Mouse (Mus musculus) CH12.LX (cell line): ENCODE measurements around the gene Slc28a1. TPM values are rescaled to one million over a fixed set of nuclear protein-coding genes. Genes with fewer than 3 reads are reported as not detected.
A peak's percentile ranks its signal among the peaks of the same experiment; 100 is the strongest.

Experiments
- DNase-seq: peaks from one replicate; pipeline ENCODE4 v3.0.0-alpha.2; 2013; ENCODE audit errors: extremely low read depth
- H3K27ac ChIP-seq: 2 replicates; pipeline ENCODE4 v1.5.1; 2012; ENCODE audit warnings: low read depth, mild to moderate bottlenecking, control low read depth, moderate library complexity; ENCODE audit not compliant: insufficient read depth
- H3K27me3 ChIP-seq: replicated peaks from 2 replicates; pipeline ENCODE3; 2012; ENCODE audit warnings: inconsistent platforms
- H3K36me3 ChIP-seq, 2 experiments: replicated peaks in 1 of 2; 2 replicates each; pipeline versions ENCODE3 to v1.6.1; 2012; ENCODE audit warnings: inconsistent platforms in 1 of 2, low read length in 1 of 2, mild to moderate bottlenecking in 1 of 2, mixed read lengths in 1 of 2, moderate library complexity in 1 of 2; ENCODE audit not compliant: control insufficient read depth in 1 of 2, insufficient read depth in 1 of 2
- H3K4me1 ChIP-seq, 2 experiments: 2 replicates each; pipeline ENCODE4 v1.6.1; 2012; ENCODE audit warnings: inconsistent platforms in 1 of 2, moderate library complexity in 1 of 2; ENCODE audit not compliant: insufficient read depth in 2 of 2, control insufficient read depth in 1 of 2
- H3K4me2 ChIP-seq: 2 replicates; pipeline ENCODE4 v1.6.1; 2012; ENCODE audit warnings: low read depth, mild to moderate bottlenecking, control low read depth; ENCODE audit not compliant: poor library complexity, insufficient read depth, severe bottlenecking
- H3K4me3 ChIP-seq, 3 experiments: fragments of 150-350 bp in 1 of 3; sonication (generic) in 1 of 3; replicated peaks in 1 of 3; 2 replicates each; pipeline versions ENCODE3 to v1.5.1; 2011 to 2012; ENCODE audit warnings: low read depth in 2 of 3, low read length in 2 of 3, mild to moderate bottlenecking in 2 of 3, moderate library complexity in 2 of 3, control low read depth in 1 of 3, improper control_type of control experiment in 1 of 3, inconsistent platforms in 1 of 3, mixed read lengths in 1 of 3; ENCODE audit not compliant: poor library complexity in 1 of 3
- H3K79me2 ChIP-seq: replicated peaks from 2 replicates; pipeline ENCODE4 v1.6.1; 2012; ENCODE audit warnings: mild to moderate bottlenecking, moderate library complexity; ENCODE audit not compliant: control insufficient read depth, poor library complexity, insufficient read depth, severe bottlenecking; ENCODE audit errors: extremely low read depth
- H3K9ac ChIP-seq: 2 replicates; pipeline ENCODE4 v1.6.1; 2012; ENCODE audit warnings: low read depth, mild to moderate bottlenecking, control low read depth, moderate library complexity; ENCODE audit not compliant: insufficient read depth
- H3K9me3 ChIP-seq: replicated peaks from 2 replicates; pipeline ENCODE3; 2012; ENCODE audit warnings: low read length, inconsistent platforms, mixed read lengths
- BHLHE40 ChIP-seq: IDR thresholded peaks from 2 replicates; pipeline ENCODE4 v1.6.1; 2011; ENCODE audit warnings: mild to moderate bottlenecking, low read depth, low read length, improper control_type of control experiment
- CHD1 ChIP-seq: IDR thresholded peaks from 2 replicates; pipeline ENCODE4 v1.6.1; 2012; ENCODE audit warnings: low read depth, low read length, improper control_type of control experiment, inconsistent platforms
- CHD2 ChIP-seq: IDR thresholded peaks from 2 replicates; pipeline ENCODE4 v1.6.1; 2011; ENCODE audit warnings: low read length, improper control_type of control experiment
- ELF1 ChIP-seq: IDR thresholded peaks from 2 replicates; pipeline ENCODE4 v1.6.1; 2014; ENCODE audit warnings: low read depth, mild to moderate bottlenecking, inconsistent platforms, low read length, improper control_type of control experiment
- EP300 ChIP-seq: IDR thresholded peaks from 2 replicates; pipeline ENCODE4 v1.6.1; 2011; ENCODE audit warnings: low read length, improper control_type of control experiment
- HCFC1 ChIP-seq: IDR thresholded peaks from 2 replicates; pipeline ENCODE4 v1.6.1; 2012; ENCODE audit warnings: low read depth, mild to moderate bottlenecking, inconsistent platforms, low read length, improper control_type of control experiment
- KAT2A ChIP-seq: IDR thresholded peaks from 2 replicates; pipeline ENCODE4 v1.6.1; 2012; ENCODE audit warnings: low read length, improper control_type of control experiment, inconsistent platforms; ENCODE audit not compliant: insufficient replicate concordance
- MAFK ChIP-seq: IDR thresholded peaks from 2 replicates; pipeline ENCODE4 v1.6.1; 2011; ENCODE audit warnings: low read length, improper control_type of control experiment; ENCODE audit not compliant: insufficient replicate concordance
- MAZ ChIP-seq: IDR thresholded peaks from 2 replicates; pipeline ENCODE4 v1.6.1; 2012; ENCODE audit warnings: low read depth, mild to moderate bottlenecking, inconsistent platforms, low read length, improper control_type of control experiment, moderate library complexity
- MXI1 ChIP-seq: IDR thresholded peaks from 2 replicates; pipeline ENCODE4 v1.6.1; 2011; ENCODE audit warnings: mild to moderate bottlenecking, low read depth, low read length, improper control_type of control experiment
- NELFE ChIP-seq: IDR thresholded peaks from 2 replicates; pipeline ENCODE4 v1.6.1; 2011; ENCODE audit warnings: low read depth, low read length, improper control_type of control experiment
- POLR2A ChIP-seq: IDR thresholded peaks from 2 replicates; pipeline ENCODE4 v1.6.1; 2011; ENCODE audit warnings: low read depth, mild to moderate bottlenecking, improper control_type of control experiment, low read length
- RAD21 ChIP-seq: IDR thresholded peaks from 2 replicates; pipeline ENCODE4 v1.6.1; 2011; ENCODE audit warnings: low read depth, mild to moderate bottlenecking, low read length, improper control_type of control experiment, moderate library complexity
- SIN3A ChIP-seq: IDR thresholded peaks from 2 replicates; pipeline ENCODE4 v1.6.1; 2012; ENCODE audit warnings: low read length, improper control_type of control experiment, inconsistent platforms
- TBP ChIP-seq: conservative IDR thresholded peaks from 2 replicates; pipeline ENCODE4 v1.6.1; 2011; ENCODE audit warnings: low read depth, low read length, improper control_type of control experiment
- USF2 ChIP-seq: conservative IDR thresholded peaks from 2 replicates; pipeline ENCODE4 v1.6.1; 2011; ENCODE audit warnings: low read depth, low read length, improper control_type of control experiment
- ZC3H11A ChIP-seq: IDR thresholded peaks from 2 replicates; pipeline ENCODE4 v1.6.1; 2012; ENCODE audit warnings: low read depth, mild to moderate bottlenecking, inconsistent platforms, low read length, improper control_type of control experiment
- ZKSCAN1 ChIP-seq: IDR thresholded peaks from 2 replicates; pipeline ENCODE4 v1.6.1; 2012; ENCODE audit warnings: low read depth, inconsistent platforms, low read length, improper control_type of control experiment, borderline replicate concordance
- ZMIZ1 ChIP-seq: IDR thresholded peaks from 2 replicates; pipeline ENCODE4 v1.6.1; 2012; ENCODE audit warnings: low read depth, mild to moderate bottlenecking, inconsistent platforms, low read length, improper control_type of control experiment
- ZNF384 ChIP-seq: IDR thresholded peaks from 2 replicates; pipeline ENCODE4 v1.6.1; 2012; ENCODE audit warnings: low read depth, low read length, improper control_type of control experiment, inconsistent platforms
- dilution Hi-C: fragments of 300-500 bp; cut with MboI; formaldehyde crosslinking; loops from 2 replicates; pipeline ENCODE4 v1.14.3; 2020; ENCODE audit warnings: low sequenced_read_pairs; ENCODE audit not compliant: extremely low pct_unique_long_range_greater_than_20kb, extremely low pct_ligation_motif_present
- in situ Hi-C: fragments of 300-500 bp; cut with MboI; formaldehyde crosslinking; loops from 3 replicates; pipeline ENCODE4 v1.14.3; 2019; ENCODE audit warnings: low sequenced_read_pairs, low pct_ligation_motif_present, low pct_unique_long_range_greater_than_20kb, mixed read lengths
- polyA plus RNA-seq: library from polyadenylated mRNA; unstranded; fragments of >175 nt; gene quantifications from 2 replicates; pipeline ENCODE4 v1.2.1, GENCODE M21; 2012; ENCODE audit warnings: low read depth; ENCODE audit not compliant: insufficient read length
- total RNA-seq, 2 experiments: library from RNA; depleted of rRNA; stranded (reverse); fragments of 300-350 nt in 1 of 2; fragments of >200 nt in 1 of 2; gene quantifications; 2 replicates each; pipeline ENCODE4 v1.2.3; 2012 to 2014

The Slc28a1 gene
- total and polyA plus RNA-seq, 3 experiments = 0.04 to 0.13 TPM; not detected in 1

DNA sequence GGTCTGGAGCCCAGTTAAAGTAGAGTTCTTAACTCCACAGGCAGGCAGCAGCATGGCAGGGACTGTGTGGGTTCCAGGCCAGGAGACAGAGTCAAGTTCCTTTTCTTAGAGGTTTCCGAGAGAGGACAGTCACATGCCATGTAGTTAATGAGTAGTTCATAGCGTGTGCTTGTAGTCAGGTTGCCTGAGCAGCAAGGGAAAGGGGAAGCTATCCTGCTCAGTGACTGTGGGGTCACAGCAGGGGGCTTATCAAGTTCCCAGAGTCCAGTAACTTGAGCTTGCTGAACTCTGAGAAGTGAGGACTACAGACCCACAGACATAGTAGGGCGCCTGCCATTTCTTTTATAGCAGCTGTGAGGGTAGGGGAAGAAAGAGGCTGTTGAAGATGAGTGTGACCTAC is 6.5 kb downstream of the Slc28a1 start:
- no peak overlapping the region for H3K27ac ChIP-seq

DNA sequence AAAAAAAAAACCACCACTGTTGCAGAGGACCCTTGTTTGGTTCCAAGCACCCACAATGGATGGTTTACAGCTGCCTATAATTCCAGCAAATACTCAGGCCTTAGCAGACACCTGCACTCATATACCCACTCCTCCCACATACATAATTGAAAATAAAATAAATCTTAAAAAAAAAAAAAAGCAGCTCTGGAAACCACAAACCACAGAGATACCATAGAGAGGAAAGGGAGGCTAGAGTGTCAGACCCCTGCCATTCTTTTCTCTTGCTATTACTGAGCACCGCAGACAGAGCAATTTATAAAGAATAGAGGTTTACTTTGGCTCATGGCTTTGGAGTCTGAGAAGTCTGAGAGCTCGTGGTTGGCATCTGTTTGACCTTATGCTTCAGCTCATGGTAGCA is 8.2 kb downstream of the Slc28a1 start:
- peaks cover 0 to 8% of the 10 kb centered on the region in 2 experiments; a peak in 2 of 4 replicates for H3K4me1 ChIP-seq
- H3K79me2 ChIP-seq = no peaks in the 10 kb centered on the region
- H3K9ac ChIP-seq = no peak overlapping the region
- no peak for DNase-seq
- H3K9me3 ChIP-seq = no peaks in the 10 kb centered on the region
- dilution Hi-C loops (no loop called here), in situ Hi-C loops (no loop called here)
- no peaks in the 10 kb centered on the region for H3K36me3 ChIP-seq
- H3K27ac ChIP-seq = no peak overlapping the region
- no peak overlapping the region for H3K4me2 ChIP-seq
- H3K27me3 ChIP-seq = no peaks in the 10 kb centered on the region
- TF ChIP-seq CHD2 (no peak), ZC3H11A (no peak), MAZ (no peak), POLR2A (no peak), ZNF384 (peak; percentile 56), ZKSCAN1 (no peak), MXI1 (no peak)
- no peak overlapping the region for H3K4me3 ChIP-seq

More for the DNA sequence above, 6.5 kb downstream of the Slc28a1 start:
- H3K27me3 ChIP-seq = no peaks in the 10 kb centered on the region
- H3K4me1 ChIP-seq = peaks cover 0 to 15% of the 10 kb centered on the region in 2 experiments; a peak in 2 of 4 replicates
- H3K36me3 ChIP-seq = no peaks in the 10 kb centered on the region
- no peaks in the 10 kb centered on the region for H3K79me2 ChIP-seq
- no peak overlapping the region for H3K4me3 ChIP-seq
- in situ Hi-C loops = no loop called here
- dilution Hi-C loops = no loop called here
- no peaks in the 10 kb centered on the region for H3K9me3 ChIP-seq
- no peak overlapping the region for H3K9ac ChIP-seq
- TF ChIP-seq BHLHE40 (peak; percentile 28; the same call in 1 of the 2 replicates), TBP (no peak)
- DNase-seq = peak; percentile 17
- H3K4me2 ChIP-seq = no peak overlapping the region

DNA sequence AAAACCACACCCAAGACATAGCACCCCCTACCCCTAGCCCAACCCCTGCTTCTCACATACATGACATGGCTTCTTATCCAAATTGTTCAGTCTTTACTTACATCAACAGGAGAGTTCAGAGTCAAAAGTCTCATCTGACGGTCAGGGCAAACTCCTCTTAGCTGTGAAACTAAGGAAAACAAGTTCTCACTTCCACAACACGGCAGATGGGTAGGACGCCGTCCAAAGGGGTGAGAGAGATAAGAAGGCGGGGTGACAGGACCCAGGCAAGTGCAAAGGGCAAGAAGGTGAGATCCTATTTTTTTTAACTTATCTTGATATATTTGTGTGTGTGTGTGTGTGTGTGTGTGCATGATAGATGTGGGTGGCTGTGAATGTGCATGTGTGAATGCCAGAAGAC is 9.0 kb downstream of the Slc28a1 start:
- Histone ChIP-seq H3K36me3 (no peaks in the 10 kb centered on the region), H3K4me1 (peaks cover 0 to 9% of the 10 kb centered on the region in 2 experiments; a peak in 2 of 4 replicates), H3K4me3 (no peak overlapping the region), H3K79me2 (no peaks in the 10 kb centered on the region), H3K27me3 (no peaks in the 10 kb centered on the region), H3K9me3 (no peaks in the 10 kb centered on the region), H3K4me2 (no peak overlapping the region), H3K9ac (no peak overlapping the region), H3K27ac (no peak overlapping the region)
- in situ Hi-C loops (no loop called here), dilution Hi-C loops (no loop called here)
- no peak for DNase-seq
- TF ChIP-seq ELF1 (no peak), EP300 (no peak), NELFE (no peak), SIN3A (no peak), USF2 (no peak), MXI1 (no peak), ZMIZ1 (no peak), RAD21 (no peak), HCFC1 (no peak), BHLHE40 (no peak), CHD2 (no peak), MAFK (no peak), KAT2A (no peak), ZKSCAN1 (no peak), CHD1 (no peak)
